Mouse (Mus musculus) liver, postnatal 0 days (tissue): ENCODE measurements around the gene Prnd. TPM values are rescaled to one million over a fixed set of nuclear protein-coding genes. Genes with fewer than 3 reads are reported as not detected.
A peak's percentile ranks its signal among the peaks of the same experiment; 100 is the strongest.

Experiments used
- ATAC-seq: fragments of 200-750 bp; cut with Nextera tagmentation; 2 replicates; pipeline ENCODE4 v1.8.0; 2017; ENCODE audit warnings: mild to moderate bottlenecking, moderate library complexity
- DNase-seq: peaks from one replicate; pipeline ENCODE4 v3.0.0-alpha.2; 2016
- H3K27ac ChIP-seq: fragments of 300-500 bp; sonication (generic); 2 replicates; pipeline ENCODE4 v1.5.1; 2014; ENCODE audit warnings: antibody characterized with exemption, moderate library complexity, mild to moderate bottlenecking, low read depth
- H3K27me3 ChIP-seq: fragments of 300-500 bp; sonication (generic); 2 replicates; pipeline ENCODE4 v1.6.1; 2014; ENCODE audit warnings: low read length, control low read depth, mixed read lengths; ENCODE audit not compliant: insufficient read depth
- H3K36me3 ChIP-seq: fragments of 300-500 bp; sonication (generic); replicated peaks from 2 replicates; pipeline ENCODE4 v1.6.1; 2014; ENCODE audit warnings: mild to moderate bottlenecking, control low read depth, low read length, moderate library complexity, mixed read lengths; ENCODE audit not compliant: insufficient read depth
- H3K4me1 ChIP-seq: fragments of 300-500 bp; sonication (generic); 2 replicates; pipeline ENCODE4 v1.6.1; 2014; ENCODE audit warnings: antibody characterized with exemption, mild to moderate bottlenecking, control low read depth; ENCODE audit not compliant: insufficient read depth
- H3K4me2 ChIP-seq: fragments of 300-500 bp; sonication (generic); 2 replicates; pipeline ENCODE4 v1.6.1; 2014; ENCODE audit warnings: low read depth, mild to moderate bottlenecking, low read length, moderate library complexity, mixed read lengths
- H3K4me3 ChIP-seq: fragments of 300-500 bp; sonication (generic); 2 replicates; pipeline ENCODE4 v1.5.1; 2014; ENCODE audit warnings: low read depth, low read length
- H3K9ac ChIP-seq: fragments of 300-500 bp; sonication (generic); replicated peaks from 2 replicates; pipeline ENCODE4 v1.6.1; 2014; ENCODE audit warnings: mild to moderate bottlenecking, moderate library complexity
- H3K9me3 ChIP-seq: fragments of 300-500 bp; sonication (generic); 2 replicates; pipeline ENCODE4 v1.6.1; 2016; ENCODE audit warnings: mild to moderate bottlenecking, control low read depth, low read length, mixed read lengths
- CTCF ChIP-seq: sonication (generic); IDR thresholded peaks from 2 replicates; pipeline ENCODE4 v1.5.1; 2016; ENCODE audit warnings: antibody characterized with exemption, low read depth
- EP300 ChIP-seq: IDR thresholded peaks from 2 replicates; pipeline ENCODE4 v1.6.1; 2016; ENCODE audit warnings: antibody characterized with exemption, low read depth, mild to moderate bottlenecking
- WGBS: fragments of 180-500 bp; shearing (Covaris S2); extraction: QIAGEN DNeasy Blood & Tissue Kit; methylation state at CpG from one replicate; pipeline ENCODE4 v1.1.7; 2014; ENCODE audit not compliant: insufficient replicate concordance; 5-methylcytosine and 5-hydroxymethylcytosine counted together
- polyA plus RNA-seq: library from polyadenylated mRNA; unstranded; fragments of >200 nt; fragmentation: Nextera tagmentation; extraction: Ambion mirVana; gene quantifications from 2 replicates; pipeline ENCODE4 v1.2.1, GENCODE M21; 2015

The Prnd gene
- polyA plus RNA-seq, 1 experiment from 2014 or later, result 0.40 TPM

- TF ChIP-seq EP300 (no peak), CTCF (peak; percentile 96)
- 11% methylated on average over 6 of the region's 6 CpGs for WGBS
- Histone ChIP-seq H3K27me3 (no peaks in the 10 kb centered on the region), H3K4me2 (no peak overlapping the region), H3K9me3 (no peaks in the 10 kb centered on the region), H3K4me1 (no peaks in the 10 kb centered on the region), H3K9ac (no peak overlapping the region), H3K4me3 (no peak overlapping the region), H3K36me3 (no peaks in the 10 kb centered on the region), H3K27ac (no peak overlapping the region)
- DNase-seq (peak; percentile 60), ATAC-seq (peak; percentile 64)
Measured at GRCm38 (mm10) chr2:131982546-131983196, 32.0 kb downstream of the Prnd start.

GRCm38 (mm10) chr2:131987950-131988349 lies 37.3 kb downstream of the Prnd start:
- Histone ChIP-seq H3K9me3 (no peaks in the 10 kb centered on the region), H3K4me1 (peaks cover 6% of the 10 kb centered on the region; the same call in 1 of the 2 replicates), H3K9ac (no peak overlapping the region), H3K36me3 (no peaks in the 10 kb centered on the region), H3K27ac (no peak overlapping the region), H3K27me3 (no peaks in the 10 kb centered on the region), H3K4me2 (no peak overlapping the region), H3K4me3 (no peak overlapping the region)
- ATAC-seq, result no peak
- 36% methylated on average over 3 of the region's 3 CpGs for WGBS
- no peak for DNase-seq
- TF ChIP-seq EP300, result no peak
- peak; percentile 42; the same call in 1 of the 2 replicates for TF ChIP-seq CTCF

GRCm38 (mm10) chr2:131988550-131988949 lies 37.9 kb downstream of the Prnd start:
- Histone ChIP-seq H3K9ac (no peak overlapping the region), H3K27me3 (no peaks in the 10 kb centered on the region), H3K4me3 (no peak overlapping the region), H3K4me2 (no peak overlapping the region), H3K9me3 (no peaks in the 10 kb centered on the region), H3K4me1 (peaks cover 9% of the 10 kb centered on the region; the same call in 1 of the 2 replicates), H3K27ac (no peak overlapping the region), H3K36me3 (no peaks in the 10 kb centered on the region)
- 57% methylated on average over 2 of the region's 2 CpGs for WGBS
- DNase-seq (no peak), ATAC-seq (no peak)
- TF ChIP-seq EP300, result no peak
- no peak for TF ChIP-seq CTCF

- no peaks in the 10 kb centered on the region; the same call in 1 of the 2 replicates for H3K36me3 ChIP-seq
- ATAC-seq, result no peak
- H3K4me1 ChIP-seq, result peaks cover 9% of the 10 kb centered on the region; the same call in 1 of the 2 replicates
- H3K9ac ChIP-seq, result no peak overlapping the region
- no peak for DNase-seq
- no peak overlapping the region for H3K4me2 ChIP-seq
- H3K9me3 ChIP-seq, result no peaks in the 10 kb centered on the region
- no peak overlapping the region for H3K4me3 ChIP-seq
- no peaks in the 10 kb centered on the region for H3K27me3 ChIP-seq
- no peak for TF ChIP-seq EP300
- TF ChIP-seq CTCF, result no peak
- WGBS, result 36% methylated on average over 2 of the region's 2 CpGs
- H3K27ac ChIP-seq, result no peak overlapping the region
Measured at GRCm38 (mm10) chr2:131992487-131992886, 41.8 kb downstream of the Prnd start.

- H3K27ac ChIP-seq, result no peak overlapping the region
Measured at GRCm38 (mm10) chr2:131993151-131993550, 42.5 kb downstream of the Prnd start.

GRCm38 (mm10) chr2:131993563-131994088 lies 43.0 kb downstream of the Prnd start:
- Histone ChIP-seq H3K9ac (no peak overlapping the region), H3K36me3 (peaks cover 4% of the 10 kb centered on the region; the same call in 1 of the 2 replicates), H3K4me3 (no peak overlapping the region), H3K27ac (no peak overlapping the region), H3K9me3 (no peaks in the 10 kb centered on the region), H3K4me1 (peaks cover 9% of the 10 kb centered on the region; the same call in 1 of the 2 replicates), H3K4me2 (no peak overlapping the region), H3K27me3 (no peaks in the 10 kb centered on the region)
- DNase-seq (no peak), ATAC-seq (no peak)
- TF ChIP-seq CTCF, result no peak
- WGBS, result 63% methylated on average over 14 of the region's 14 CpGs

More at GRCm38 (mm10) chr2:131993151-131993550, 42.5 kb downstream of the Prnd start:
- H3K36me3 ChIP-seq, result peaks cover 2% of the 10 kb centered on the region; the same call in 1 of the 2 replicates
- no peak overlapping the region for H3K4me3 ChIP-seq
- ATAC-seq (no peak), DNase-seq (no peak)
- 68% methylated on average over 4 of the region's 4 CpGs for WGBS
- no peaks in the 10 kb centered on the region for H3K27me3 ChIP-seq
- TF ChIP-seq CTCF, result no peak
- TF ChIP-seq EP300, result no peak
- no peak overlapping the region for H3K9ac ChIP-seq
- peaks cover 9% of the 10 kb centered on the region; the same call in 1 of the 2 replicates for H3K4me1 ChIP-seq
- H3K4me2 ChIP-seq, result no peak overlapping the region
- H3K9me3 ChIP-seq, result no peaks in the 10 kb centered on the region
